Mouse (Mus musculus) spleen, postnatal 0 days (tissue): ENCODE results near the gene Mymk. TPM values are rescaled to one million over a fixed set of nuclear protein-coding genes. Genes with fewer than 3 reads are reported as not detected.

ENCODE experiments used
- polyA plus RNA-seq: library from polyadenylated mRNA; unstranded; fragments of >200 nt; fragmentation: Nextera tagmentation; extraction: Ambion mirVana; gene quantifications from 2 replicates; pipeline ENCODE4 v1.2.1, GENCODE M21; 2015

Mymk gene
- polyA plus RNA-seq = 0.11 and 0.24 TPM in 2 replicates

GRCm38 (mm10) chr2:27071978-27072377 is at the start of gene Mymk:
Mymk (minus strand) TSS chr2:27072179.

GRCm38 (mm10) chr2:27079152-27079584 is 7.2 kb upstream of the Mymk start, which contains the start of gene Adamtsl2:
Adamtsl2 (plus strand) TSS chr2:27079379.

DNA sequence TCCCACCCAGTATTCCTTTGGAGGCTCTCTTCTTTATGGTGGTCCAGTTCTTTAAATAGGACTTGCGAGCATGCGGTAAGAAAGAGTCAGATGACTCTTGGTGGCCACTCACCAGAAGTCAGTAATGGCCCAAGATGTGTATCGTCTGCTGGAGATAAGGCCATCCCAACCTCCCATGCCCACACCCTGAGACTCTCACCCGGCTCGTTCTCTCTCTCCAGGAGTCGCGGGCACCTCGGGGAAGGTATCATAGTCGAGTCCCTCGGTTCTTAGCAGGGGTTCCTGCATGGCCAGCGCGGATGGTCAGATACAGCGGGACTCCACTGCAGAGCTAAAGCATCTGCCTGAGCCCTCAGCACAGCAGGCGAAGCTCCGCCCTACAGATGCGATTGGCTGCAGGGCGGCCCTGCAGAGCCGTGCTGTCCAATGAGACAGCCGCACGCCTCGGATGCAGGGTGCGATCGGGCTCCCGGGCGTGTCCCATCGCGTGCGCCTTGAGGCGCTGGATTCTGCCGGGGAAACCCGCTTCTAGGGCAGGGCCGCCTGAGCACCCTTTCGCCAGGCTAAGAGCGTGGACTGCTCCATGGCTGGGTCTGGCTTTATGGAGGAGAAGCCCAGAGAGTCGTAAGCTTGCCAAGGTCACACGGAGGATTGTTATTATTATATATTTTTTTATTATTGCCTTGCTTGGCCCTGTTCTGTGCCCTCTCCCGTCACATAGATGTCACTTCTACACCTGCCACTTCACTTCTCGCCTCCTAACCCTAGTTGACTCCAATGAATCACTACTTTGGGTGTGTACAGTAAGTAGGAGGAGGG is 44.2 kb downstream of the Mymk start, which contains the start of gene Slc2a6:
Gene Slc2a6 (minus strand): TSS at position 381 of the 819 bp plus-strand sequence.

Other genes starting within 250 kb of the Mymk start
- not detected in 2 replicates for gene Abo, start 207.2 kb downstream of the Mymk start, polyA plus RNA-seq
- 11.8 and 12.7 TPM in 2 replicates for gene Surf6, start 169.3 kb downstream of the Mymk start, polyA plus RNA-seq
- 20.2 and 22.1 TPM in 2 replicates for gene Med22, start 161.5 kb downstream of the Mymk start, polyA plus RNA-seq
- 585 and 601 TPM in 2 replicates for gene Rpl7a, start 161.4 kb downstream of the Mymk start, polyA plus RNA-seq
- 25.1 and 28.1 TPM in 2 replicates for gene Surf2, start 155.8 kb downstream of the Mymk start, polyA plus RNA-seq
- 39.3 and 44.2 TPM in 2 replicates for gene Surf1, start 155.6 kb downstream of the Mymk start, polyA plus RNA-seq
- 67.8 and 83.4 TPM in 2 replicates for gene Surf4, start 138.3 kb downstream of the Mymk start, polyA plus RNA-seq
- gene Stkld1, start 138.1 kb downstream of the Mymk start, polyA plus RNA-seq = 0.25 and 0.34 TPM in 2 replicates
- gene Rexo4, start 107.8 kb downstream of the Mymk start, polyA plus RNA-seq = 20.5 and 22.9 TPM in 2 replicates
- gene Adamts13, start 98.8 kb downstream of the Mymk start, polyA plus RNA-seq = 0.08 and 0.10 TPM in 2 replicates
- 14.5 and 17.3 TPM in 2 replicates for gene Cacfd1, start 62.3 kb downstream of the Mymk start, polyA plus RNA-seq
- gene Slc2a6, start 44.2 kb downstream of the Mymk start, polyA plus RNA-seq = 2.7 and 4.1 TPM in 2 replicates
- 13.4 and 16.4 TPM in 2 replicates for gene Adamtsl2, start 7.2 kb upstream of the Mymk start, polyA plus RNA-seq
- 0.05 TPM in 2 replicates for gene Fam163b, start 70.3 kb upstream of the Mymk start, polyA plus RNA-seq
- gene Dbh, start 93.1 kb upstream of the Mymk start, polyA plus RNA-seq = not detected in 2 replicates
- gene Sardh, start 176.2 kb upstream of the Mymk start, polyA plus RNA-seq = 7.7 and 9.4 TPM in 2 replicates